Mouse (Mus musculus): ENCODE measurements at regions not wholly inside any gene's neighbourhood (a gene's known extent, or its start where the extent isn't known, plus 50 kb on each side); places are given as distances from the start of the nearest gene placed in this dataset.

DNA sequence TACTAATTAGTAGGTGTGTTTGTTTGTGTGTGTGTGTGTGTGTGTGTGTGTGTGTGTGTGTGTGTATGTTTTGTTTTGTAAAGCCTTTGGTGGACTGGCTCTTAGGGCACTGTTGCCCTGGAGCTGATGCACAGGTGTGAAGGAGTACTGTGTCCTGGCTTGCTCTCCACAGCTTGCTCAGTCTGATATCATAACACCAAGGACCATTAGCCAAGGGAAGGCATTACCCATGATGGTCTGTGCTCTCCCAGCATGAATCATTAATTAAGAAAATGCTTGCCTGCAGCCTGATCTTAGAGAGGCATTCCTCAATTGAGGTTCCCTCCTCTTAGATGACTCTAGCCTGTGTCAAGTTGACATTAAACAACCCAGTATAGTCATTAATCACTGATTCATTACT lies 54.7 kb downstream of the Spry2 start:
- H3K27ac ChIP-seq (ENCODE audit: insufficient read depth, low read length) = no peak overlapping the region; the same call in 1 of the 2 replicates
- TF ChIP-seq POLR2A (IDR thresholded peaks at IDR 0.05; ENCODE audit: low read depth, low read length) (no peak), CTCF (IDR thresholded peaks at IDR 0.05; ENCODE audit: borderline replicate concordance, insufficient read depth, low read length) (no peak)
- H3K4me3 ChIP-seq (ENCODE audit: insufficient read depth, low read length) = no peak overlapping the region
- H3K4me1 ChIP-seq (ENCODE audit: control insufficient read depth, insufficient read depth, low read length) = peaks cover 3% of the 10 kb centered on the region; the same call in 1 of the 2 replicates

DNA sequence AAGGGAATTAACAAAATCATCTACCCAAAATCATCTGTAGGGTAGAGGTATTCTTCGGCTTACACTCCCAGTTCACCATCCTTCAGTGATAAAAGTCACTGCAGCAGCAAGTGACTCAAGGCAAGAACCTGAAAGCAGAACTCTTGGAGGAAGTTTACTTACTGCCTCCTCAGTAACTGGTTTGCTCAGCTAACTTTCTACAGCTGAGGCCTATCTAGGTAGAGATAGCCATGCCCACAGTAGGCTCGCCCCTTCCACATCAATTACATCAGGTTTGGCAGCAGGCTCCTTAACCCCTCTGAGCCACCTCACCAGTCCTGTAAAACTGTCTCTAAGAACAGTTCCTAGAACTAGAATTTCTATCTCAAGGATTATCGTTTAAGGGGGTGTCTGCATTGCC lies 59.1 kb downstream of the Spry2 start:
- no peak overlapping the region for H3K4me3 ChIP-seq (ENCODE audit: insufficient read depth, low read length)
- H3K4me1 ChIP-seq (ENCODE audit: control insufficient read depth, insufficient read depth, low read length) = peaks cover 3% of the 10 kb centered on the region; the same call in 1 of the 2 replicates
- TF ChIP-seq CTCF (IDR thresholded peaks at IDR 0.05; ENCODE audit: borderline replicate concordance, insufficient read depth, low read length) (no peak), POLR2A (IDR thresholded peaks at IDR 0.05; ENCODE audit: low read depth, low read length) (no peak)
- no peak overlapping the region for H3K27ac ChIP-seq (ENCODE audit: insufficient read depth, low read length)

DNA sequence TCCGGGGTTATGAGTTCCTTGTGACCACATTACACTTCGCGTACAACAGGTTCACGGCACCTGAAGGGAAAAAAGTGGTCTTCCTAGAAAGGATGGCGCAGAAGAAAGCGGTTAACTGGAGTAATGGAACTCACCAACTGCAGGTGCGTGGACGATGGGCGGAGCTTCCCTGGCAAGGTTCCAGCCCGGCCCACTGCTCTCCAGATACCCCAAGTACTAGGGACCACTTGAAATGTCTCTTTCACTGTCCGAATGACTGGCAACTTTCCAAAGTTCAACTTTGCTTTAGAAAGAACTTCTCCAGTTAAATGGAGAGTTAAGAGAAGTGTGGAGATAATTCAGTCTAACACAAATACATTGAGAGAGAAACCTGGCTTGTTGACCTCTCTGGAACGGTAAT lies 65.9 kb downstream of the Spry2 start:
- no peaks in the 10 kb centered on the region for H3K4me1 ChIP-seq (ENCODE audit: control insufficient read depth, insufficient read depth, low read length)
- H3K4me3 ChIP-seq (ENCODE audit: insufficient read depth, low read length) = no peak overlapping the region
- TF ChIP-seq CTCF (IDR thresholded peaks at IDR 0.05; ENCODE audit: borderline replicate concordance, insufficient read depth, low read length) (no peak), POLR2A (IDR thresholded peaks at IDR 0.05; ENCODE audit: low read depth, low read length) (no peak)
- H3K27ac ChIP-seq (ENCODE audit: insufficient read depth, low read length) = no peak overlapping the region

DNA sequence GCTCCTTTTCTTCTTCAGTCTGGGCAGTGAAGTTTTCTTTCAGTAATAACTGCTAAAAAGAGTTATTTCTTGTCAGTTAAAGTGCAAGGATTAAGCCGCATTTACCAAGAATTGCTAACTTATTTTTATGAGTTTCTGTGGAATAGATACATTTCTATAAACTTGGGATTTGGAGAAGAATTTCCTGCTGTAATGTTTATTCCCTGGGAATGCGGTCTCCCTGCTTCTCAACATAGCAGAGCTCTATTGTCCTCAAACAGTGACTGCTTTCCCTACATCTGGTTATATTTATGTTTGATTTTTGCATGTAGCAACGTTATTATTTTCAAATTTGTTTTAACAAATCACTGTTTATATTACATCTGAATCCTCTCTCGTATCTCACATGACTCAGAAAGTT lies 66.3 kb downstream of the Spry2 start:
- no peak overlapping the region for H3K27ac ChIP-seq (ENCODE audit: insufficient read depth, low read length)
- no peak overlapping the region for H3K4me3 ChIP-seq (ENCODE audit: insufficient read depth, low read length)
- TF ChIP-seq POLR2A (IDR thresholded peaks at IDR 0.05; ENCODE audit: low read depth, low read length) (no peak), CTCF (IDR thresholded peaks at IDR 0.05; ENCODE audit: borderline replicate concordance, insufficient read depth, low read length) (no peak)
- no peaks in the 10 kb centered on the region for H3K4me1 ChIP-seq (ENCODE audit: control insufficient read depth, insufficient read depth, low read length)

DNA sequence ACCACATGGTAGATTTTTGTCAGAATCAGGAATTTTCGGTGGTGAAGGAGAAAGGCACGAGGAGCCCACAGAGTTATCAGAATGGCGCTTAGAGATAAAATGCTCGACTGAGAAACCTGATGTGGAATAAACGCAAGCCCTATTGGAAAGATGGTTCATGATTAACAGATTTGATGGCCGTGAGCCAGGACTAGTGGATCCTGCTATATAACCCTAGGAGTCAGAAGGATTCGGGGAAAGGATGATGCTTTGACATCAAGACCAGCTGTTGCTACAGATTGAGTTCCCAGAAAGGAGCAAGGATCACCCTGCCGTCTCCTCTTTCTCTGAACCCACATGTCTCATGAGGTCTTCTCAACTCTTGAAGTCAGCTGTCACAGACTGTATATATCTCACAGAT lies 73.5 kb downstream of the Spry2 start:
- Histone ChIP-seq H3K27ac (ENCODE audit: insufficient read depth, low read length) (no peak overlapping the region), H3K4me3 (ENCODE audit: insufficient read depth, low read length) (no peak overlapping the region), H3K4me1 (ENCODE audit: control insufficient read depth, insufficient read depth, low read length) (no peaks in the 10 kb centered on the region)
- no peak for TF ChIP-seq CTCF (IDR thresholded peaks at IDR 0.05; ENCODE audit: borderline replicate concordance, insufficient read depth, low read length)
- no peak for TF ChIP-seq POLR2A (IDR thresholded peaks at IDR 0.05; ENCODE audit: low read depth, low read length)

DNA sequence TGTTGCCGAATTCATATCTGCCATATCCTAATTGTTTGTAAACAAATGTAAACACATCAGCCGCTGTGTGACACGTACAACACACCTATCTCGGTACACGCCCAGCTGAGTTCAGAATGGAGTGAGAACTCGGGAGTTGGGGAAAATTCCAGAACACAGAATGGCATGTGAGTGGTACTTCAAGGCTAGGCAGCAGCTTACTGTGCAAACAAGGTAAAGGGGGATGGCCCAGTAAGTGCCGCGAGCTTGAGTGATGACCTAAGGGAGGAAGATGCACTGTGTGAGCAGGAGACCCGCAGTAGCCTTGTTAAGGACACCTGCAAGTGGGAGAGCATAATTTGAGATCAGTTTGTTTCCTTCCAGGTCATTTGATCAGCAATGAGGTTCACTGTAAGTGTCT lies 74.0 kb downstream of the Spry2 start:
- TF ChIP-seq POLR2A (IDR thresholded peaks at IDR 0.05; ENCODE audit: low read depth, low read length) = no peak
- no peak for TF ChIP-seq CTCF (IDR thresholded peaks at IDR 0.05; ENCODE audit: borderline replicate concordance, insufficient read depth, low read length)
- H3K27ac ChIP-seq (ENCODE audit: insufficient read depth, low read length) = no peak overlapping the region

DNA sequence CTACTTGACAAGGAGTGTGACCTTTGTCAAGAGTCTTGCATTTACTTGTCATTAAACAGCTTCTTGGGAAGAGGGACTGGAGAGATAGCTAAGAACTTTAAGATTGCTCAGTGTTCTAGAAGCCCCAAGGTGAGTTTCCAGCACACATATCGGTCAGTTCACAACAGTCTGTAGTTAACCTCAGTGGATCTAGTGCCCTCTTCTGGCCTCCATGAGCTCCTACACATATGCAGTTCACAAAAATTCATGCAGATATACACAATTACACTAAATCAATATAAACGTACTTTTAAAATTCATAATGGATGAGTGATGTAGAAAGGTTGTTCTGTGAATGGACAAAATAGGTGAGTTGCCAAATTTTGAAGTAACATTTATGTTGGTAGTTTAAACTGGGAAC lies 77.1 kb downstream of the Spry2 start:
- peaks cover 4% of the 10 kb centered on the region for H3K4me1 ChIP-seq (ENCODE audit: control insufficient read depth, insufficient read depth, low read length)

More for the DNA sequence above, 74.0 kb downstream of the Spry2 start:
- Histone ChIP-seq H3K4me3 (ENCODE audit: insufficient read depth, low read length) (no peak overlapping the region), H3K4me1 (ENCODE audit: control insufficient read depth, insufficient read depth, low read length) (no peaks in the 10 kb centered on the region)

DNA sequence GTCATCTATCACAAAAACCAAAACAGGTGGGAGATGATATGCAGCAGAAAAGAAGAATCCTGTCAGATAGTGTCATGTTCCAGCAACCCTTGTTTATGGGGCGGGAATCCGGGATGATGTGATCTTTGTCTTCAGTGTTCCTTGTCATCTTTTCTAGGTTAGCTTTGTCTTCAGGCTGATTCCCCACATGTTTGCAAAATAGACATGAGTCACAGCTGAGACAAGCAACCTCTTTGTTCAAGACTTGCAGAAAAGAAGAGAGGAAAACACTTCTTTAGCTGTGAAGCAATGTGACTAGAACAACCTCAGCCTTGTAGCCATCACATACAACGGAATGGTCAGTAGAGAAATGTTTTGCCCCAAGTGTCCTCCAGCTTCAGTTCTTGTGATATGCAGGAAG lies 77.8 kb downstream of the Spry2 start:
- H3K27ac ChIP-seq (ENCODE audit: insufficient read depth, low read length) = no peak overlapping the region
- peaks cover 4% of the 10 kb centered on the region for H3K4me1 ChIP-seq (ENCODE audit: control insufficient read depth, insufficient read depth, low read length)
- H3K4me3 ChIP-seq (ENCODE audit: insufficient read depth, low read length) = no peak overlapping the region
- TF ChIP-seq POLR2A (IDR thresholded peaks at IDR 0.05; ENCODE audit: low read depth, low read length) (no peak), CTCF (IDR thresholded peaks at IDR 0.05; ENCODE audit: borderline replicate concordance, insufficient read depth, low read length) (no peak)

More for the DNA sequence above, 77.1 kb downstream of the Spry2 start:
- Histone ChIP-seq H3K4me3 (ENCODE audit: insufficient read depth, low read length) (no peak overlapping the region), H3K27ac (ENCODE audit: insufficient read depth, low read length) (no peak overlapping the region)
- no peak for TF ChIP-seq POLR2A (IDR thresholded peaks at IDR 0.05; ENCODE audit: low read depth, low read length)
- TF ChIP-seq CTCF (IDR thresholded peaks at IDR 0.05; ENCODE audit: borderline replicate concordance, insufficient read depth, low read length) = no peak

DNA sequence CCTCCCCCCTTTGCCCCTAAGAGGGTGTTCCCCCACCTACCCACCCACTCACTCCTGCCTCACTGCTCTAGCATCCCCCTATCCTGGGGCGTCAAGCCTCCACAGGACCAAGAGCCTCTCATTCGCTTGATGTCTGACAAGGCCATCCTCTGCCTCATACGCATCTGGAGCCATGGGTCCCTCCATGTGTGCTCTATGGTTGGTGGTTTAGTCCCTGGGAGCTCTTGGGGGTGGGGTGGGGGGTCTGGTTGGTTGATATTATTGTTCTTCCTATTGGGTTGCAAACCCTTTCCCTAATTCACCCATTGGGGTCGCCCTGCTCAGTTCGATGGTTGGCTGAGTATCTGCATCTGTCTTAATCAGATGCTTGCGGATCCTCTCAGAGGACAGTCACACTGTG lies 79.1 kb downstream of the Spry2 start:
- no peak for TF ChIP-seq POLR2A (IDR thresholded peaks at IDR 0.05; ENCODE audit: low read depth, low read length)
- no peak for TF ChIP-seq CTCF (IDR thresholded peaks at IDR 0.05; ENCODE audit: borderline replicate concordance, insufficient read depth, low read length)
- H3K27ac ChIP-seq (ENCODE audit: insufficient read depth, low read length) = no peak overlapping the region
- peaks cover 4% of the 10 kb centered on the region for H3K4me1 ChIP-seq (ENCODE audit: control insufficient read depth, insufficient read depth, low read length)
- no peak overlapping the region for H3K4me3 ChIP-seq (ENCODE audit: insufficient read depth, low read length)

DNA sequence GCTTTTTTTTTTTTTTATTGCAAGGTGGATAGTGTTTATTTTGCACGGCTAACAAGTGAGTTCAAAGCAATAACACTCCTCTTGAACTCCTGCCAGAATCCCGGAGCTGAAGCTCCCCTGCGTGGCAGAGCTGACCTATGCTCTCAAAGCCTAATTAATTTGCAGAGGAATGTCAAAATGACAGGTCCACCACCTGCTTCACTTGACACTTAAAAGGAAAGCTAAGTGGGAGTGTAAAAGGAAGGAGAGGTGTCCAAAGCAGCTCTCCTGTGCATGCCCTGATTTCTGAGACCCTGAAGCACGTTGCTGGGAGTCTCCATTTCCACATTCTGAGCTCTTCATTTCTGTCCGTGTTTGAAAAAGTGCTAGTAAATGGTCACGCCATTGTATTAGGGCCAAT lies 80.8 kb downstream of the Spry2 start:
- Histone ChIP-seq H3K27ac (ENCODE audit: insufficient read depth, low read length) (no peak overlapping the region), H3K4me1 (ENCODE audit: control insufficient read depth, insufficient read depth, low read length) (peaks cover 4% of the 10 kb centered on the region), H3K4me3 (ENCODE audit: insufficient read depth, low read length) (no peak overlapping the region)
- no peak for TF ChIP-seq CTCF (IDR thresholded peaks at IDR 0.05; ENCODE audit: borderline replicate concordance, insufficient read depth, low read length)
- no peak for TF ChIP-seq POLR2A (IDR thresholded peaks at IDR 0.05; ENCODE audit: low read depth, low read length)

DNA sequence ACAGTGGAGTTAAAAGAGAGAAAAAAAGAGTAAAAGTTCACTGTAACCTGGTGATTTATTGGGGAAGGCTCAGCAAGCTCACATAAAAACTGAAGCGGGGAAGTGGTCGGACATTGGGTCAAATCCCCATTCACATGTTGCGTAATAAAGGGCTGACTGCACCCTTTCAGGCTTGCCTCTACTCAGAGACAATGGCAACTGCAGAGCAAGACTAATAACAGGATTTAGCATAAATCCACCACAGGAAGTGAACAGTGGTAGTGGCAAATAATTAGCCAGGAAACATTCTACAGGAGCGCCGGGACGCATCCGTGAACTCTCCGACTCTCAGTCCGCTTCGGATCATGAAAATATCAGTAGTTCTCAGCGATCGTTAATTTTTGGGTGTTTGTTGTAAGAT lies 81.3 kb downstream of the Spry2 start:
- peaks cover 4% of the 10 kb centered on the region for H3K4me1 ChIP-seq (ENCODE audit: control insufficient read depth, insufficient read depth, low read length)
- H3K27ac ChIP-seq (ENCODE audit: insufficient read depth, low read length) = no peak overlapping the region
- H3K4me3 ChIP-seq (ENCODE audit: insufficient read depth, low read length) = no peak overlapping the region
- TF ChIP-seq CTCF (IDR thresholded peaks at IDR 0.05; ENCODE audit: borderline replicate concordance, insufficient read depth, low read length) (no peak), POLR2A (IDR thresholded peaks at IDR 0.05; ENCODE audit: low read depth, low read length) (no peak)

All from embryonic fibroblast, embryonic 13.5 days (primary cell).